Mouse (Mus musculus) liver, embryonic 14.5 days (tissue): ENCODE results near the gene Gng7. TPM values are rescaled to one million over a fixed set of nuclear protein-coding genes. Genes with fewer than 3 reads are reported as not detected.

Source experiments
- ATAC-seq: fragments of 200-750 bp; cut with Nextera tagmentation; 2 replicates; pipeline ENCODE4 v1.8.0; 2017; ENCODE audit warnings: moderate number of reproducible peaks, mild to moderate bottlenecking, moderate library complexity; ENCODE audit not compliant: insufficient read depth
- DNase-seq, 3 experiments: peaks; one replicate each; pipeline ENCODE4 v3.0.0-alpha.2; 2012 to 2013; ENCODE audit warnings: low read depth in 3 of 3, low spot score in 3 of 3
- H3K27ac ChIP-seq: fragments of 300-500 bp; sonication (generic); 2 replicates; pipeline ENCODE4 v1.5.1; 2014; ENCODE audit warnings: moderate library complexity, mild to moderate bottlenecking, control low read depth, inconsistent platforms
- H3K27me3 ChIP-seq: fragments of 300-500 bp; sonication (generic); 2 replicates; pipeline ENCODE4 v1.6.1; 2014; ENCODE audit warnings: mild to moderate bottlenecking, low read length, moderate library complexity; ENCODE audit not compliant: control insufficient read depth, insufficient read depth
- H3K36me3 ChIP-seq: fragments of 300-500 bp; sonication (generic); replicated peaks from 2 replicates; pipeline ENCODE4 v1.6.1; 2014; ENCODE audit warnings: low read depth; ENCODE audit not compliant: control insufficient read depth, insufficient read depth
- H3K4me1 ChIP-seq, 2 experiments: fragments of 200-500 bp in 1 of 2; fragments of 300-500 bp in 1 of 2; sonication (generic) in 1 of 2; replicated peaks; 2 replicates each; pipeline ENCODE4 v1.6.1; 2012 to 2014; ENCODE audit warnings: antibody characterized with exemption in 1 of 2, inconsistent platforms in 1 of 2, low read length in 1 of 2; ENCODE audit not compliant: control insufficient read depth in 2 of 2, insufficient read depth in 2 of 2
- H3K4me2 ChIP-seq: fragments of 300-500 bp; sonication (generic); 2 replicates; pipeline ENCODE4 v1.6.1; 2014; ENCODE audit warnings: low read depth, mild to moderate bottlenecking, control low read depth, moderate library complexity
- H3K4me3 ChIP-seq, 2 experiments: fragments of 200-500 bp in 1 of 2; fragments of 300-500 bp in 1 of 2; sonication (generic) in 1 of 2; 2 replicates each; pipeline ENCODE4 v1.5.1; 2012 to 2014; ENCODE audit warnings: low read depth in 2 of 2, low read length in 2 of 2, mild to moderate bottlenecking in 2 of 2, control low read depth in 1 of 2, inconsistent platforms in 1 of 2, moderate library complexity in 1 of 2; ENCODE audit not compliant: insufficient read depth in 1 of 2
- H3K9ac ChIP-seq: fragments of 300-500 bp; sonication (generic); replicated peaks from 2 replicates; pipeline ENCODE4 v1.6.1; 2014; ENCODE audit warnings: mild to moderate bottlenecking, control low read depth, moderate library complexity
- H3K9me3 ChIP-seq: fragments of 300-500 bp; sonication (generic); 2 replicates; pipeline ENCODE4 v1.6.1; 2016; ENCODE audit warnings: low read length, mixed read lengths; ENCODE audit not compliant: control insufficient read depth
- CTCF ChIP-seq: IDR thresholded peaks from 2 replicates; pipeline ENCODE4 v1.5.1; 2016; ENCODE audit warnings: antibody characterized with exemption, low read depth, control low read depth
- EP300 ChIP-seq: IDR thresholded peaks from 2 replicates; pipeline ENCODE4 v1.6.1; 2016; ENCODE audit warnings: antibody characterized with exemption, low read depth
- WGBS: fragments of 180-500 bp; shearing (Covaris S2); extraction: QIAGEN DNeasy Blood & Tissue Kit; methylation state at CpG from one replicate; pipeline ENCODE4 v1.1.7; 2014; ENCODE audit not compliant: insufficient replicate concordance; 5-methylcytosine and 5-hydroxymethylcytosine counted together
- polyA plus RNA-seq, 2 experiments: library from polyadenylated mRNA; depleted of rRNA in 1 of 2; stranded (reverse) in 1 of 2; unstranded in 1 of 2; fragments of >200 nt; fragmentation: Nextera tagmentation in 1 of 2; extraction: Ambion mirVana in 1 of 2; gene quantifications; 2 replicates each; pipeline versions ENCODE4 v1.2.1 to v1.2.3; 2012 to 2014

Gene Gng7
- polyA plus RNA-seq, 2 experiments, result 0.23 to 0.25 TPM

DNA sequence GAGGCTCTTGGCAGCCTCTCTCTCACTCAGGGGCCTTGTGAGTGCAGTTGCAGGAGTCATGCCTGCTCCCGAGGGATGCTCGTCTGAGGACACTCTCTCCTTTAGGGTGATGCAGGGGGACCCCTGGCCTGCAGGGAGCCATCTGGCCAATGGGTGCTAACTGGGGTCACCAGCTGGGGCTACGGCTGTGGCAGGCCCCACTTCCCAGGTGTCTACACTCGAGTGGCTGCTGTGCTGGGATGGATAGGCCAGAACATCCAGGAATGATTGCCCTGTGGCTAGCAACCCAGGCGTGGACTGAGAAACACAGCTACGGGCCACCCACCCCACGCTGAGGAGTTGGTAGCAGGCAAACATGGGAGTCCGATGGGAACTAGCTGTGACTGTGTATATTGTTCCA, 115.7 kb downstream of the Gng7 start:
- ATAC-seq, result no peak
- peaks cover 4% of the 10 kb centered on the region for H3K36me3 ChIP-seq
- no peaks in the 10 kb centered on the region for H3K27me3 ChIP-seq
- H3K9me3 ChIP-seq, result no peaks in the 10 kb centered on the region
- H3K27ac ChIP-seq, result no peak overlapping the region
- TF ChIP-seq EP300 (no peak), CTCF (no peak)
- peak overlapping the region; percentile 99 for H3K4me2 ChIP-seq
- peaks cover 6% of the 10 kb centered on the region in 2 experiments; a peak in 2 of 4 replicates for H3K4me1 ChIP-seq
- DNase-seq, result no peak
- WGBS, result 80% methylated on average over 8 of the region's 8 CpGs
- no peak overlapping the region for H3K9ac ChIP-seq
- H3K4me3 ChIP-seq, result peak overlapping the region in 1 of 2 experiments; percentile 78; a peak in 2 of 4 replicates

Other genes starting within 250 kb of the Gng7 start
- 26.1 and 35.6 TPM in 2 replicates for gene Sf3a2, start 216.7 kb downstream of the Gng7 start, polyA plus RNA-seq (2012; rRNA removed)
- 36.1 and 40.7 TPM in 2 replicates for gene Sf3a2, start 216.7 kb downstream of the Gng7 start, polyA plus RNA-seq (2014; fragmentation: Nextera tagmentation; extraction: Ambion mirVana)
- gene Plekhj1, start 216.3 kb downstream of the Gng7 start, polyA plus RNA-seq (2012; rRNA removed), result 46.7 and 50.8 TPM in 2 replicates
- 77.0 and 85.0 TPM in 2 replicates for gene Plekhj1, start 216.3 kb downstream of the Gng7 start, polyA plus RNA-seq (2014; fragmentation: Nextera tagmentation; extraction: Ambion mirVana)
- gene Amh, start 209.7 kb downstream of the Gng7 start, polyA plus RNA-seq (2012; rRNA removed), result 0.31 and 0.36 TPM in 2 replicates
- 0.08 TPM in 1 of 2 replicates, not detected in the other for gene Amh, start 209.7 kb downstream of the Gng7 start, polyA plus RNA-seq (2014; fragmentation: Nextera tagmentation; extraction: Ambion mirVana)
- 0.15 TPM in 1 of 2 replicates, not detected in the other for gene Jsrp1, start 201.4 kb downstream of the Gng7 start, polyA plus RNA-seq (2012; rRNA removed)
- gene Jsrp1, start 201.4 kb downstream of the Gng7 start, polyA plus RNA-seq (2014; fragmentation: Nextera tagmentation; extraction: Ambion mirVana), result not detected in 2 replicates
- 673 and 795 TPM in 2 replicates for gene Oaz1, start 188.3 kb downstream of the Gng7 start, polyA plus RNA-seq (2012; rRNA removed)
- 1,285 and 1,384 TPM in 2 replicates for gene Oaz1, start 188.3 kb downstream of the Gng7 start, polyA plus RNA-seq (2014; fragmentation: Nextera tagmentation; extraction: Ambion mirVana)
- 0.01 TPM in 1 of 2 replicates, not detected in the other for gene Lingo3, start 170.9 kb downstream of the Gng7 start, polyA plus RNA-seq (2012; rRNA removed)
- 0.04 TPM in 1 of 2 replicates, not detected in the other for gene Lingo3, start 170.9 kb downstream of the Gng7 start, polyA plus RNA-seq (2014; fragmentation: Nextera tagmentation; extraction: Ambion mirVana)
- gene Lsm7, start 159.7 kb downstream of the Gng7 start, polyA plus RNA-seq (2012; rRNA removed), result 196 and 215 TPM in 2 replicates
- gene Lsm7, start 159.7 kb downstream of the Gng7 start, polyA plus RNA-seq (2014; fragmentation: Nextera tagmentation; extraction: Ambion mirVana), result 178 and 181 TPM in 2 replicates
- gene Sppl2b, start 159.7 kb downstream of the Gng7 start, polyA plus RNA-seq (2012; rRNA removed), result 76.1 and 82.4 TPM in 2 replicates
- gene Sppl2b, start 159.7 kb downstream of the Gng7 start, polyA plus RNA-seq (2014; fragmentation: Nextera tagmentation; extraction: Ambion mirVana), result 34.7 and 44.5 TPM in 2 replicates
- 0.05 and 0.06 TPM in 2 replicates for gene Tmprss9, start 143.1 kb downstream of the Gng7 start, polyA plus RNA-seq (2012; rRNA removed)
- not detected in 2 replicates for gene Tmprss9, start 143.1 kb downstream of the Gng7 start, polyA plus RNA-seq (2014; fragmentation: Nextera tagmentation; extraction: Ambion mirVana)
- 114 and 145 TPM in 2 replicates for gene Timm13, start 114.0 kb downstream of the Gng7 start, polyA plus RNA-seq (2012; rRNA removed)
- 201 and 208 TPM in 2 replicates for gene Timm13, start 114.0 kb downstream of the Gng7 start, polyA plus RNA-seq (2014; fragmentation: Nextera tagmentation; extraction: Ambion mirVana)
- 9.5 and 11.3 TPM in 2 replicates for gene Lmnb2, start 96.7 kb downstream of the Gng7 start, polyA plus RNA-seq (2012; rRNA removed)
- 2.8 and 3.2 TPM in 2 replicates for gene Lmnb2, start 96.7 kb downstream of the Gng7 start, polyA plus RNA-seq (2014; fragmentation: Nextera tagmentation; extraction: Ambion mirVana)
- gene Gadd45b, start 84.9 kb downstream of the Gng7 start, polyA plus RNA-seq (2012; rRNA removed), result 1.3 and 1.9 TPM in 2 replicates
- 2.0 and 2.7 TPM in 2 replicates for gene Gadd45b, start 84.9 kb downstream of the Gng7 start, polyA plus RNA-seq (2014; fragmentation: Nextera tagmentation; extraction: Ambion mirVana)
- 0.05 TPM in 1 of 2 replicates, not detected in the other for gene Diras1, start 10.7 kb upstream of the Gng7 start, polyA plus RNA-seq (2012; rRNA removed)
- not detected in 2 replicates for gene Diras1, start 10.7 kb upstream of the Gng7 start, polyA plus RNA-seq (2014; fragmentation: Nextera tagmentation; extraction: Ambion mirVana)
- gene Slc39a3, start 22.5 kb upstream of the Gng7 start, polyA plus RNA-seq (2012; rRNA removed), result 4.2 and 4.4 TPM in 2 replicates
- 2.7 and 3.2 TPM in 2 replicates for gene Slc39a3, start 22.5 kb upstream of the Gng7 start, polyA plus RNA-seq (2014; fragmentation: Nextera tagmentation; extraction: Ambion mirVana)
- 38.4 and 43.6 TPM in 2 replicates for gene Sgta, start 45.2 kb upstream of the Gng7 start, polyA plus RNA-seq (2012; rRNA removed)
- 43.8 and 48.0 TPM in 2 replicates for gene Sgta, start 45.2 kb upstream of the Gng7 start, polyA plus RNA-seq (2014; fragmentation: Nextera tagmentation; extraction: Ambion mirVana)
- gene Thop1, start 55.1 kb upstream of the Gng7 start, polyA plus RNA-seq (2012; rRNA removed), result 20.5 and 21.7 TPM in 2 replicates
- gene Thop1, start 55.1 kb upstream of the Gng7 start, polyA plus RNA-seq (2014; fragmentation: Nextera tagmentation; extraction: Ambion mirVana), result 15.0 and 17.7 TPM in 2 replicates
- gene Creb3l3, start 83.9 kb upstream of the Gng7 start, polyA plus RNA-seq (2012; rRNA removed), result 10.9 and 11.0 TPM in 2 replicates
- 16.8 and 20.1 TPM in 2 replicates for gene Creb3l3, start 83.9 kb upstream of the Gng7 start, polyA plus RNA-seq (2014; fragmentation: Nextera tagmentation; extraction: Ambion mirVana)
- gene Map2k2, start 91.0 kb upstream of the Gng7 start, polyA plus RNA-seq (2012; rRNA removed), result 56.0 and 60.3 TPM in 2 replicates
- 90.0 and 98.9 TPM in 2 replicates for gene Map2k2, start 91.0 kb upstream of the Gng7 start, polyA plus RNA-seq (2014; fragmentation: Nextera tagmentation; extraction: Ambion mirVana)
- gene Zbtb7a, start 120.3 kb upstream of the Gng7 start, polyA plus RNA-seq (2012; rRNA removed), result 15.2 and 16.3 TPM in 2 replicates
- 25.1 and 30.8 TPM in 2 replicates for gene Zbtb7a, start 120.3 kb upstream of the Gng7 start, polyA plus RNA-seq (2014; fragmentation: Nextera tagmentation; extraction: Ambion mirVana)
- 11.2 and 13.2 TPM in 2 replicates for gene Pias4, start 153.0 kb upstream of the Gng7 start, polyA plus RNA-seq (2012; rRNA removed)
- 14.9 and 19.0 TPM in 2 replicates for gene Pias4, start 153.0 kb upstream of the Gng7 start, polyA plus RNA-seq (2014; fragmentation: Nextera tagmentation; extraction: Ambion mirVana)
- 476 and 570 TPM in 2 replicates for gene Eef2, start 161.7 kb upstream of the Gng7 start, polyA plus RNA-seq (2012; rRNA removed)
- gene Eef2, start 161.7 kb upstream of the Gng7 start, polyA plus RNA-seq (2014; fragmentation: Nextera tagmentation; extraction: Ambion mirVana), result 233 and 270 TPM in 2 replicates
- 16.6 and 17.6 TPM in 2 replicates for gene Dapk3, start 168.1 kb upstream of the Gng7 start, polyA plus RNA-seq (2012; rRNA removed)
- gene Dapk3, start 168.1 kb upstream of the Gng7 start, polyA plus RNA-seq (2014; fragmentation: Nextera tagmentation; extraction: Ambion mirVana), result 13.0 and 16.5 TPM in 2 replicates
- gene 4930442H23Rik, start 168.9 kb upstream of the Gng7 start, polyA plus RNA-seq (2012; rRNA removed), result not detected in 2 replicates
- gene 4930442H23Rik, start 168.9 kb upstream of the Gng7 start, polyA plus RNA-seq (2014; fragmentation: Nextera tagmentation; extraction: Ambion mirVana), result not detected in 2 replicates
- gene Nmrk2, start 187.1 kb upstream of the Gng7 start, polyA plus RNA-seq (2012; rRNA removed), result not detected in 2 replicates
- gene Nmrk2, start 187.1 kb upstream of the Gng7 start, polyA plus RNA-seq (2014; fragmentation: Nextera tagmentation; extraction: Ambion mirVana), result not detected in 2 replicates
- 0.01 and 0.14 TPM in 2 replicates for gene Atcay, start 215.9 kb upstream of the Gng7 start, polyA plus RNA-seq (2012; rRNA removed)
- not detected in 2 replicates for gene Atcay, start 215.9 kb upstream of the Gng7 start, polyA plus RNA-seq (2014; fragmentation: Nextera tagmentation; extraction: Ambion mirVana)
- 0.39 and 0.46 TPM in 2 replicates for gene Zfr2, start 218.2 kb upstream of the Gng7 start, polyA plus RNA-seq (2012; rRNA removed)
- 0.21 and 0.38 TPM in 2 replicates for gene Zfr2, start 218.2 kb upstream of the Gng7 start, polyA plus RNA-seq (2014; fragmentation: Nextera tagmentation; extraction: Ambion mirVana)
- 0.74 and 1.1 TPM in 2 replicates for gene Matk, start 238.0 kb upstream of the Gng7 start, polyA plus RNA-seq (2012; rRNA removed)
- 1.3 and 1.6 TPM in 2 replicates for gene Matk, start 238.0 kb upstream of the Gng7 start, polyA plus RNA-seq (2014; fragmentation: Nextera tagmentation; extraction: Ambion mirVana)